Mouse (Mus musculus) ES-E14 (cell line): ENCODE results near the gene Dclre1a.

Source experiments
- HCFC1 ChIP-seq: IDR thresholded peaks from 2 replicates; pipeline ENCODE4 v1.6.1; 2012; ENCODE audit warnings: low read length, inconsistent platforms, borderline replicate concordance; ENCODE audit not compliant: insufficient read depth
- ZNF384 ChIP-seq: IDR thresholded peaks from 2 replicates; pipeline ENCODE4 v1.6.1; 2012; ENCODE audit warnings: low read depth, low read length, inconsistent platforms

DNA sequence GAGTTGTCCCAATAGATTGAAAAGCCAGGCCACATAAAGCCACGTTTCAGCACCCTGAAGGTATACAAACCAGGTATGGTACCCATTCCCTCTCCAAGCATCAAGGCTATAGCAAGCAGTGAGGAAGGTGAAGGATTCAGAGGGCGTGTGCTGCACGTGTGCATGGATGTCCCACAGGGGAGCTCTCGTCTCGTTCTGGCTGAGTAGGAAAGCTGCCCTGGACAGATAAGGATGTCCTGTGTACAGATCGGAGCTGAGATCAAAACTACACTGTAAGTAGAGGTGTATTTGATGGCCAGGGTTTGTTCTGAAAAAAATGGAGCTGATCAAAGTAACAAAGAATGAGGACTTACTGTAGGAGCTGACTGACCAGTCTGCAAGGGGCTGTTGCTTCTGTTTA is 18.9 kb upstream of the Dclre1a start:
- TF ChIP-seq ZNF384: no peak
- no peak for TF ChIP-seq HCFC1
